Mouse (Mus musculus) liver, embryonic 15.5 days (tissue): ENCODE measurements at regions not wholly inside any gene's neighbourhood (a gene's known extent, or its start where the extent isn't known, plus 50 kb on each side); places are given as distances from the start of the nearest gene placed in this dataset.
A peak's percentile ranks its signal among the peaks of the same experiment; 100 is the strongest.

Experiments
- ATAC-seq: fragments of 200-750 bp; cut with Nextera tagmentation; 2 replicates; pipeline ENCODE4 v1.8.0; 2017; ENCODE audit warnings: moderate number of reproducible peaks, mild to moderate bottlenecking, moderate library complexity; ENCODE audit not compliant: insufficient read depth
- H3K27ac ChIP-seq: fragments of 300-500 bp; sonication (generic); replicated peaks from 2 replicates; pipeline ENCODE4 v1.5.1; 2015; ENCODE audit warnings: mild to moderate bottlenecking, inconsistent platforms
- H3K27me3 ChIP-seq: fragments of 300-500 bp; sonication (generic); 2 replicates; pipeline ENCODE4 v1.6.1; 2015; ENCODE audit warnings: mild to moderate bottlenecking, inconsistent platforms
- H3K36me3 ChIP-seq: fragments of 300-500 bp; sonication (generic); replicated peaks from 2 replicates; pipeline ENCODE4 v1.6.1; 2015; ENCODE audit warnings: moderate library complexity, mild to moderate bottlenecking, inconsistent platforms
- H3K4me1 ChIP-seq: fragments of 300-500 bp; sonication (generic); replicated peaks from 2 replicates; pipeline ENCODE4 v1.6.1; 2015; ENCODE audit warnings: inconsistent platforms
- H3K4me2 ChIP-seq: fragments of 300-500 bp; sonication (generic); 2 replicates; pipeline ENCODE4 v1.6.1; 2015; ENCODE audit warnings: moderate library complexity, mild to moderate bottlenecking, inconsistent platforms
- H3K4me3 ChIP-seq: fragments of 300-500 bp; sonication (generic); replicated peaks from 2 replicates; pipeline ENCODE4 v1.5.1; 2015; ENCODE audit warnings: mild to moderate bottlenecking, inconsistent platforms
- H3K9ac ChIP-seq: fragments of 300-500 bp; sonication (generic); 2 replicates; pipeline ENCODE4 v1.6.1; 2015; ENCODE audit warnings: moderate library complexity, mild to moderate bottlenecking, inconsistent platforms
- H3K9me3 ChIP-seq: fragments of 300-500 bp; sonication (generic); replicated peaks from 2 replicates; pipeline ENCODE4 v1.6.1; 2016; ENCODE audit warnings: inconsistent platforms
- WGBS: fragments of 180-500 bp; shearing (Covaris S2); methylation state at CpG from one replicate; pipeline ENCODE4 v1.1.7; 2015; ENCODE audit warnings: mixed read lengths; ENCODE audit not compliant: insufficient replicate concordance; 5-methylcytosine and 5-hydroxymethylcytosine counted together

GRCm38 (mm10) chr6:98178005-98178404, 164.5 kb downstream of the Gm765 start:
- H3K27ac ChIP-seq = no peak overlapping the region
- WGBS = 56% methylated on average over 2 of the region's 2 CpGs
- no peaks in the 10 kb centered on the region for H3K27me3 ChIP-seq
- no peak overlapping the region for H3K4me3 ChIP-seq
- H3K4me1 ChIP-seq = no peaks in the 10 kb centered on the region
- no peaks in the 10 kb centered on the region for H3K36me3 ChIP-seq
- no peaks in the 10 kb centered on the region for H3K9me3 ChIP-seq
- no peak overlapping the region for H3K9ac ChIP-seq
- no peak for ATAC-seq
- no peak overlapping the region for H3K4me2 ChIP-seq

DNA sequence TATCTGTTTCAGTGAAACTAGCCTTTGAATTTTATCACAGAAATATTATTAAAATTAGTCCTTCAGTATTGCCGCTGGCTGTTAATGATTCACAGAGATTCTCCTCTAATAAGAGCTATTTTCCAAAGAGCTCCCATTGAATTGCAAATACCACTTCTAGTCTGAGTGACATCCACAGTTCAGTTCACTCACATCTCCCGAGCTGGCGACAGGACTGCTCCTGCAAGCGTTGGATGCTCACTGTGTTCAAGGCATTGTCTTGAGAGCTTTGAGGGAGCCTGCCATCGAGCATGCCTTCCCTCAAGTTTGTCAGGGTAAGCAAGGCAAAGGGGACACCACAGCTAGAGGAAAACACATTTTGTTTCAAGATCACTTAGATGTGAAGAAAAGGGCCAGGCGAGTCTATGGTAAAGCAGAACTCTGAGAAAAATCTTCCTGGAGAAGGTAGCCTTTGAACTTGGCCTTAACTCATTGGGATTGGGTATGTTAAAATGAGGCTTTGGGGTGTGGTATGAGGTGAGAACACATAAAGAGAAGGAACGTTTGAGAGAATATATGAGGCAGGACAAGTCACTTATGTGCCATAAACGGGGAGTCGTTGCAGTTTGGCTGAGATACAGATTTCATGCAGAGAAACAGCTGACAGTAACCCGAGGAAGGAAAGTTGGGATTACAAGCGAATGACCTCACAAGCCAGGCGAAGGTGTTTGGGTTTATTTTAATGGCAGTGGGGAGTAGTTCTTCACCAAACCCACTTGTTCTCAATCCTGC, 193.3 kb downstream of the Gm765 start:
- Histone ChIP-seq H3K4me2 (no peak overlapping the region), H3K4me1 (no peaks in the 10 kb centered on the region), H3K27ac (no peak overlapping the region), H3K36me3 (no peaks in the 10 kb centered on the region), H3K9ac (no peak overlapping the region), H3K9me3 (no peaks in the 10 kb centered on the region), H3K27me3 (no peaks in the 10 kb centered on the region), H3K4me3 (no peak overlapping the region)
- 59% methylated on average over 12 of the region's 12 CpGs for WGBS
- ATAC-seq = no peak

GRCm38 (mm10) chr6:98147855-98148254, 194.7 kb downstream of the Gm765 start:
- no peaks in the 10 kb centered on the region for H3K4me1 ChIP-seq
- no peak overlapping the region for H3K27ac ChIP-seq
- no peak for ATAC-seq
- WGBS = 57% methylated on average over 5 of the region's 5 CpGs
- no peaks in the 10 kb centered on the region for H3K36me3 ChIP-seq
- no peak overlapping the region for H3K4me3 ChIP-seq
- no peaks in the 10 kb centered on the region for H3K9me3 ChIP-seq
- no peak overlapping the region for H3K4me2 ChIP-seq
- H3K27me3 ChIP-seq = no peaks in the 10 kb centered on the region
- H3K9ac ChIP-seq = no peak overlapping the region

GRCm38 (mm10) chr6:98132931-98133330, 209.6 kb downstream of the Gm765 start:
- H3K27me3 ChIP-seq = no peaks in the 10 kb centered on the region

GRCm38 (mm10) chr6:98125434-98125833, 217.1 kb downstream of the Gm765 start:
- 58% methylated on average over 7 of the region's 7 CpGs for WGBS
- H3K27ac ChIP-seq = no peak overlapping the region
- no peaks in the 10 kb centered on the region for H3K36me3 ChIP-seq
- no peak overlapping the region for H3K4me3 ChIP-seq
- ATAC-seq = no peak
- H3K9ac ChIP-seq = no peak overlapping the region
- no peaks in the 10 kb centered on the region for H3K27me3 ChIP-seq
- H3K4me1 ChIP-seq = no peaks in the 10 kb centered on the region
- no peak overlapping the region for H3K4me2 ChIP-seq
- no peaks in the 10 kb centered on the region for H3K9me3 ChIP-seq

More at GRCm38 (mm10) chr6:98132931-98133330, 209.6 kb downstream of the Gm765 start:
- no peak for ATAC-seq
- Histone ChIP-seq H3K27ac (no peak overlapping the region), H3K4me1 (no peaks in the 10 kb centered on the region), H3K36me3 (no peaks in the 10 kb centered on the region), H3K4me2 (no peak overlapping the region), H3K9me3 (no peaks in the 10 kb centered on the region), H3K9ac (no peak overlapping the region), H3K4me3 (no peak overlapping the region)
- 30% methylated on average over 2 of the region's 2 CpGs for WGBS

- H3K4me1 ChIP-seq = no peaks in the 10 kb centered on the region
- H3K4me3 ChIP-seq = no peak overlapping the region
- H3K9me3 ChIP-seq = no peaks in the 10 kb centered on the region
- no peaks in the 10 kb centered on the region for H3K36me3 ChIP-seq
- H3K27me3 ChIP-seq = no peaks in the 10 kb centered on the region
- no peak overlapping the region for H3K9ac ChIP-seq
- WGBS = 50% methylated on average over 9 of the region's 9 CpGs
- H3K4me2 ChIP-seq = no peak overlapping the region
- no peak for ATAC-seq
- H3K27ac ChIP-seq = no peak overlapping the region
These were observed 224.0 kb downstream of the Gm765 start for GRCm38 (mm10) chr6:98118355-98119150.

GRCm38 (mm10) chr6:98114327-98115134, 228.0 kb downstream of the Gm765 start:
- no peaks in the 10 kb centered on the region for H3K36me3 ChIP-seq
- no peaks in the 10 kb centered on the region for H3K9me3 ChIP-seq
- no peaks in the 10 kb centered on the region for H3K4me1 ChIP-seq
- H3K27me3 ChIP-seq = no peaks in the 10 kb centered on the region
- no peak overlapping the region for H3K9ac ChIP-seq
- H3K27ac ChIP-seq = no peak overlapping the region
- WGBS = 36% methylated on average over 9 of the region's 9 CpGs
- no peak overlapping the region for H3K4me3 ChIP-seq
- H3K4me2 ChIP-seq = no peak overlapping the region
- no peak for ATAC-seq

DNA sequence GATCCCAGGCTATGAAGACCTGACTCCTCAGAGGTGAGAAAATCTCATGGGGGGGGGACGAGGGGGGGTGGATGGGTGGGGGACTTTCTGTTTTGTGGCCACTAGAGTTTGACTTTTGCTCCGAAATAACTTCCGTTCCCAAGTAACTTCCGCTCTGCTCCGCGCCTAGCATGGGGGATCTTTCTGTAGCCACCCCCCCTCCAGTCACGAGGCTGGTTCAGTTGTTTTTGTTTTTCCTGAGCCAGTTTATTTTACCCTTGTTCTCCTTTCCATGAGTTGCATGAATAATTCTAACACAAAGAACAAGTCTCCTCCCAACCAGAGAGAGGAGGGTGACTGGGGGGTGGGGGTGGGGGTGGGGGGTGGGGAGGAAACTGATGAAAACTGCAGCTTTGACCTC, 228.8 kb downstream of the Gm765 start:
- Histone ChIP-seq H3K9ac (no peak overlapping the region), H3K4me2 (peak overlapping the region; percentile 27; the same call in 1 of the 2 replicates)
- 15% methylated on average over 7 of the region's 7 CpGs for WGBS

DNA sequence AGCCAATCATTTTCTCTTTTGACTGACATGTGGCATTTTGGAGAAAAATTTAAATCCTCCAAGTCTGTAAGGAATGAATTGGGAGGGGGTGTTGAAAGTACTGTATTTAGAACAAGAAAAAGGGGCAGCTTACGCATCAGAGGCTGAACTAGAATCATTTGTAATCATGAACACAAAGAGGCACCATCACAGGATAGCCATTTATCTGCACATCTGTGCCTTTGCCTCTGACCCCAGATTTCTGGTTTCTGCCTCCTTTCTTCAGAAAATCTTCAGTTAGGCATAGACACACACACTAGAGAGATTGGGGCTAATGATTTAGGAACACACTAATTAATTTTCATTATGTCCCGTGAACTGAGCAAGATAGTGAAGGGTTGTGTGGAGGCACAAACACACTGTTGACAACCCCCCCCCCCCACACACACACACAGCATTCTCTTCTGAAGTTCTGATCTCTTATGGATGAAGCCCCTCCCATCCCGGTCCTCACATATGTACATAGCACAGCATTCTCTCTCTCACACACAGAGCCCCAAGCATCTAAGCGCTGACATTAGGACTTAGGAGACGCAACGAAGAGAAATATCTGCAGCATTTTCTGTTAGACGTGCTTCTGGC, 229.9 kb downstream of the Gm765 start:
- Histone ChIP-seq H3K27me3 (no peaks in the 10 kb centered on the region), H3K4me1 (no peaks in the 10 kb centered on the region), H3K9me3 (no peaks in the 10 kb centered on the region), H3K4me2 (no peak overlapping the region), H3K27ac (no peak overlapping the region), H3K4me3 (no peak overlapping the region), H3K9ac (no peak overlapping the region), H3K36me3 (no peaks in the 10 kb centered on the region)
- no peak for ATAC-seq
- 59% methylated on average over 7 of the region's 7 CpGs for WGBS

More for the DNA sequence above, 228.8 kb downstream of the Gm765 start:
- H3K9me3 ChIP-seq = no peaks in the 10 kb centered on the region
- H3K4me1 ChIP-seq = no peaks in the 10 kb centered on the region
- no peaks in the 10 kb centered on the region for H3K27me3 ChIP-seq
- H3K4me3 ChIP-seq = no peak overlapping the region
- H3K36me3 ChIP-seq = no peaks in the 10 kb centered on the region
- no peak overlapping the region for H3K27ac ChIP-seq
- no peak for ATAC-seq

GRCm38 (mm10) chr6:98107123-98107522, 235.4 kb downstream of the Gm765 start:
- Histone ChIP-seq H3K36me3 (no peaks in the 10 kb centered on the region), H3K9me3 (no peaks in the 10 kb centered on the region), H3K4me1 (no peaks in the 10 kb centered on the region), H3K27ac (no peak overlapping the region), H3K9ac (no peak overlapping the region), H3K4me2 (no peak overlapping the region), H3K4me3 (no peak overlapping the region), H3K27me3 (no peaks in the 10 kb centered on the region)
- ATAC-seq = no peak
- 63% methylated on average over 5 of the region's 5 CpGs for WGBS
